Mouse (Mus musculus) liver, embryonic 13.5 days (tissue): ENCODE data around the gene Fam198b. TPM values are rescaled to one million over a fixed set of nuclear protein-coding genes. Genes with fewer than 3 reads are reported as not detected.

ENCODE experiments used
- ATAC-seq: fragments of 200-750 bp; cut with Nextera tagmentation; 2 replicates; pipeline ENCODE4 v1.8.0; 2017; ENCODE audit warnings: low read depth, mild to moderate bottlenecking, moderate number of reproducible peaks, moderate library complexity
- DNase-seq: peaks from one replicate; pipeline ENCODE4 v3.0.0; 2022
- H3K27ac ChIP-seq: fragments of 300-500 bp; sonication (generic); 2 replicates; pipeline ENCODE4 v1.5.1; 2015; ENCODE audit warnings: moderate library complexity, mild to moderate bottlenecking, inconsistent platforms
- H3K27me3 ChIP-seq: fragments of 300-500 bp; sonication (generic); 2 replicates; pipeline ENCODE4 v1.6.1; 2015; ENCODE audit warnings: mild to moderate bottlenecking, inconsistent platforms
- H3K36me3 ChIP-seq: fragments of 300-500 bp; sonication (generic); 2 replicates; pipeline ENCODE4 v1.6.1; 2015; ENCODE audit warnings: mild to moderate bottlenecking, inconsistent platforms
- H3K4me1 ChIP-seq: fragments of 300-500 bp; sonication (generic); replicated peaks from 2 replicates; pipeline ENCODE4 v1.6.1; 2015; ENCODE audit warnings: inconsistent platforms
- H3K4me2 ChIP-seq: fragments of 300-500 bp; sonication (generic); 2 replicates; pipeline ENCODE4 v1.6.1; 2015; ENCODE audit warnings: inconsistent platforms, mild to moderate bottlenecking, moderate library complexity
- H3K4me3 ChIP-seq: fragments of 300-500 bp; sonication (generic); replicated peaks from 2 replicates; pipeline ENCODE4 v1.5.1; 2015; ENCODE audit warnings: mild to moderate bottlenecking, inconsistent platforms
- H3K9ac ChIP-seq: fragments of 300-500 bp; sonication (generic); 2 replicates; pipeline ENCODE4 v1.6.1; 2015; ENCODE audit warnings: mild to moderate bottlenecking, inconsistent platforms
- H3K9me3 ChIP-seq: fragments of 300-500 bp; sonication (generic); replicated peaks from 2 replicates; pipeline ENCODE4 v1.6.1; 2016; ENCODE audit warnings: inconsistent platforms
- WGBS: fragments of 180-500 bp; shearing (Covaris S2); methylation state at CpG from one replicate; pipeline ENCODE4 v1.1.7; 2015; ENCODE audit not compliant: insufficient replicate concordance; 5-methylcytosine and 5-hydroxymethylcytosine counted together
- polyA plus RNA-seq: library from polyadenylated mRNA; unstranded; fragments of >200 nt; fragmentation: Nextera tagmentation; extraction: Ambion mirVana; gene quantifications from 2 replicates; pipeline ENCODE4 v1.2.1, GENCODE M21; 2015

Fam198b gene
- polyA plus RNA-seq, 1 experiment from 2014 or later = 2.0 TPM

DNA sequence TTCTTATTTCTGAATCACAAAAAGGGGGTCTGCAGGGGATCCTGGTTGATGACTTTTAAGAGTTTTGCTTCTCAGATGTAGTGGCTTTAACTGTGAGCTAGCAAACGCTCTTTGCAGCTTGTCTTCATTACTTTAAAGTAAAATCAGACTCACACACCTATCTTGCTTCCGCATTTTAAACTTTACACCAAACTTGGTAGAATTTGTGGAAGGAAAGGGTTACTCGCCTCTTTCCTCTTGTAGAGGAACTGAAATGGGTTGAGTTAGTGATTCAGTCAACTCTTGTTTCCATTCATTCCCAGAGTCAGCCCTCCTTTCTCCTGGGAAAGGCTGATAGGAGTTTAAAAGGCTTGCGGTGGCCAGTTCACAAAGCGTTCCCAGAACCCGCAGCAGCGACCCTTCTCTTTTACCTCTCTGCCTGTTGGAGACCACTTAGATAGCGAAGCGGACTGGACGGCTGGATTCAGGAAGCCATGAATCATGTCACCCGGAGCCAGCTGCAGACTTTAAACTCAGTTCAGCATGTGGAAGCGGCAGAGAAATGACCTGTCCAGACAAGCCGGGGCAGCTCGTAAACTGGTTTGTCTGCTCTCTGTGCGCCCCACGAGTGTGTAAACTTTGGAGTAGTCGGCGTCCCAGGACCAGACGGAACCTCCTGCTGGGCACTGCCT lies 1.5 kb downstream of the Fam198b start:
- Histone ChIP-seq H3K27me3 (peaks cover 13% of the 10 kb centered on the region), H3K9ac (peak overlapping the region; percentile 26; the same call in 1 of the 2 replicates), H3K9me3 (no peaks in the 10 kb centered on the region), H3K4me2 (peak overlapping the region; percentile 52), H3K27ac (peak overlapping the region; percentile 50), H3K4me1 (peaks cover 13% of the 10 kb centered on the region; the same call in 1 of the 2 replicates), H3K36me3 (no peaks in the 10 kb centered on the region), H3K4me3 (peak overlapping the region; percentile 41)
- 8% methylated on average over 19 of the region's 19 CpGs for WGBS
- ATAC-seq (peak; percentile 48), DNase-seq (no peak)

DNA sequence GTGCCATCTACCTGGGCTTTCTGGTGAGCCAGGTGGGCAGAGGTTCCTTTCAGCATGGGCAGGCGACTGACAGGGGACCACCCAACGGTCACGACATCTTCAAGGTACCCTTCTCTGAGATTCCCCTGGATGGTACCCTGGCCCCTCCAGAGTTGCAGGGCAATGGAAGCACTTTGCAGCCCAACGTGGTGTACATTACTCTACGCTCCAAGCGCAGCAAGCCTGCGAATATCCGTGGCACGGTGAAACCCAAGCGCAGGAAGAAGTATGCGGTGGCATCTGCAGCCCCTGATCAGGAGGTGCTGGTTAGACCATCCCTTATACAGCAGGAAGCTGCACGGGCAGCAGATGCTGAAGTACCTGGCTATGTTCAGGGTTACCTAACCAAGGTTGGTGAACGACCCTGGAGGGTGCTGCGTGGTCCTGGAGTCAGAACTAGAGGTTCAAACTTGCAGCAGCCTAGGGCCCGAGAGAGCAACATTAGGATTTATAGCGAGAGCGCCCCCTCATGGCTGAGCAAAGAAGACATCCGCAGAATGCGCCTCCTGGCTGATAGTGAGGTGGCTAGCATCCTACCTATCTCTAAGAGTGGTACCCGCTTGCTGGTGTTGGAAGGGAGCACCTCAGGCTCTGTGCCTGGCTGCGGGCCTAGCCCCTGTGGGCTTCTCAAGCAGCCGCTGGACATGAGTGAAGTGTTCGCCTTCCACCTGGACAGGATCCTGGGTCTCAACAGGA lies 2.2 kb downstream of the Fam198b start:
- peak overlapping the region; percentile 50 for H3K27ac ChIP-seq
- peak overlapping the region; percentile 41 for H3K4me3 ChIP-seq
- no peaks in the 10 kb centered on the region for H3K9me3 ChIP-seq
- 56% methylated on average over 23 of the region's 23 CpGs for WGBS
- no peaks in the 10 kb centered on the region for H3K36me3 ChIP-seq
- H3K4me2 ChIP-seq = peak overlapping the region; percentile 52
- peak; percentile 31 for ATAC-seq
- no peak for DNase-seq
- peaks cover 13% of the 10 kb centered on the region for H3K27me3 ChIP-seq
- H3K9ac ChIP-seq = peak overlapping the region; percentile 26; the same call in 1 of the 2 replicates
- H3K4me1 ChIP-seq = peaks cover 13% of the 10 kb centered on the region; the same call in 1 of the 2 replicates

DNA sequence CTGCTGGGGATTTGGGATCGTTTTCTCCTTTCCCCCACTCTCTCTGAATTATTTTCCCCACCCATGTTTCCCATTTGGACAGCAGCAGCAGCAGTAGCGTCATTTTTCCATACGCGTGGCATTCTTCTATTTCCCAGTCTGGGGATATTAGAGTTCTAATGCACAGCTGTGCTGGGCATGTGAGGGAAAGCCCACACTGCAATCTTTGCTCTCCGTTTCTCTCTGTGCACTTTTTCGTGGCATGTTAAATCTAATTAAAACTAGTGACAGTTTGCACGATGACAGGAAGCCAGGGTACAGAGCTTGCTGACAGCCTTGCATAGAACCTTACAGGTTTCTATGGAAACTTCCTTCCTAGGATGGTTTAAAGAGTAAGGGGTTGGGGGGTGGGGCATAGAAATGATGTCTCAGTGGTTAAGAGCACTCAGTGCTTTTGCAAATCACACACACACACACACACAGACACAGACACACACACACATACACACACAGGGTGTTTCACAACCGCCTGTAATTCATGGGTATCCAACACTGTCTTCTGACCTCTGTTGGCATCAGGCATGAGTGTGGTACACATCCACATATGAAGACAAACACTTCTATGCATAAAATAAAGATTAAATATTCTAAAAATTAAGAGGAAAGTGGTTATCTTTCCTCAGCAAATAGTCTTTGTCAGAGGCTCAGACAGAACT lies 3.0 kb downstream of the Fam198b start:
- H3K27ac ChIP-seq = no peak overlapping the region
- ATAC-seq (no peak), DNase-seq (no peak)
- no peaks in the 10 kb centered on the region for H3K36me3 ChIP-seq
- H3K4me1 ChIP-seq = peaks cover 13% of the 10 kb centered on the region; the same call in 1 of the 2 replicates
- no peak overlapping the region for H3K4me2 ChIP-seq
- no peaks in the 10 kb centered on the region for H3K9me3 ChIP-seq
- no peak overlapping the region for H3K4me3 ChIP-seq
- WGBS = 56% methylated on average over 8 of the region's 8 CpGs
- no peak overlapping the region for H3K9ac ChIP-seq
- peaks cover 13% of the 10 kb centered on the region for H3K27me3 ChIP-seq

DNA sequence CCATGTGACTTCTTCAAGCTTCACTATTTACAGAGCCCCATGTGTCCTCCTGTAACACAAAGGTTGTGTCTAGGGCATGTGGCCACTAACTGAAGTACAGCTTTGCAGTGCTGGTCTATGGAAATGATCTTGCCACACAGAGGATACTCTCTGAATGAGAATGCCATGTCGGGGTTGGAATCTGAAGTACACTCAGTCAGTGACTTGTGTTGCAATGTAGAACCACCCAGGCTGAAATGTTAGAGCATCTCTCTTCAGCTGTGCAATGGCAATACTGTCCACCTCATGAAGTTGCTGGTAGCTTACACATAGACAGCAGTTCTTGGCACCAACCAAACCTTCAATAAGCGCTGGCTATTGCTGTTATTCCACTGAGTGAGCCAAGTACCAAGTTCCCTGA lies 3.6 kb downstream of the Fam198b start:
- H3K4me2 ChIP-seq = no peak overlapping the region
- no peak for ATAC-seq

DNA sequence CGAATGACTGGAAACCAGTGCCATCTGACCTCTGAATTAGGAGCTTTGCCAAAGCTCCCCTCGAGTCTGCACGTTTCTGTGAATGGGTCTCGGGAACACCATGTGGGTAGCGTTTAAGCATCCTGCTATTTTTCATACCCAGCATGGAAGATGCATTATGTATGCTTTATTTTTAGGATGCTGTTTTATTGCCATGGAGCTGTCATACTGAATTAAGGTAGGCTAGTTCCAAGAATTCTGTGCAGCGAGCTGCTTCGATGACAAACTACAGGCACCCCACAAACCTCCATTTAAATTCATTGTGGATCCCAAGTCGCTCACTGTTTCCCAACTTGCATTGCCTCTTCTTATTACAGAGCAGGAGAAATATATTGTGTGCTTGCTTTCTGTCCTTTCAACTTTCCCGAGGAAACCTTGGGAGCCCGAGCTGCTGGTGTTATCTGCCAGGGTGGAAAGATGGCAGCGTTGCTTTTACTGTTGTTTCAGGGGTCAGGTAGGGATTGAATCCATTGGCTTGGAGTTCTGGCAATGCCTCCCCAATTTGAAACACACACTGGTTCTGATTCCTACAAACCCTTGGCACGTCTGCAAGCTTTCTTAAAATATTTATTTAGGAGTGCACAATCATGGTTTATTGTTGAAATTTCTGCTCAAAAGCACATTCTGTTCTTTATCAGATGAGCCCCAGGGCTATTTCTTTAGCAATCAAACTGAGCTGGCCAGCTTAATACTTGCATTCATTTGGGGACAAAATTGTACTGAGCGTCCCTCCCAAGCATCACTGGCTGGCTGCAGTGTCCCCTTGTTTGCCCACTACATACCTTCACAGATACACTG lies 13.4 kb downstream of the Fam198b start:
- 67% methylated on average over 13 of the region's 13 CpGs for WGBS
- H3K36me3 ChIP-seq = no peaks in the 10 kb centered on the region
- DNase-seq (no peak), ATAC-seq (no peak)
- no peaks in the 10 kb centered on the region for H3K4me1 ChIP-seq
- no peak overlapping the region for H3K4me3 ChIP-seq
- H3K9me3 ChIP-seq = no peaks in the 10 kb centered on the region
- H3K9ac ChIP-seq = no peak overlapping the region
- no peaks in the 10 kb centered on the region for H3K27me3 ChIP-seq
- H3K27ac ChIP-seq = no peak overlapping the region
- no peak overlapping the region for H3K4me2 ChIP-seq

More for the DNA sequence above, 3.6 kb downstream of the Fam198b start:
- H3K27me3 ChIP-seq = peaks cover 13% of the 10 kb centered on the region
- no peaks in the 10 kb centered on the region for H3K36me3 ChIP-seq
- H3K4me1 ChIP-seq = peaks cover 13% of the 10 kb centered on the region; the same call in 1 of the 2 replicates
- no peak overlapping the region for H3K4me3 ChIP-seq
- H3K27ac ChIP-seq = no peak overlapping the region
- WGBS = 57% methylated on average over 2 of the region's 2 CpGs
- H3K9me3 ChIP-seq = no peaks in the 10 kb centered on the region
- no peak overlapping the region for H3K9ac ChIP-seq
- no peak for DNase-seq

DNA sequence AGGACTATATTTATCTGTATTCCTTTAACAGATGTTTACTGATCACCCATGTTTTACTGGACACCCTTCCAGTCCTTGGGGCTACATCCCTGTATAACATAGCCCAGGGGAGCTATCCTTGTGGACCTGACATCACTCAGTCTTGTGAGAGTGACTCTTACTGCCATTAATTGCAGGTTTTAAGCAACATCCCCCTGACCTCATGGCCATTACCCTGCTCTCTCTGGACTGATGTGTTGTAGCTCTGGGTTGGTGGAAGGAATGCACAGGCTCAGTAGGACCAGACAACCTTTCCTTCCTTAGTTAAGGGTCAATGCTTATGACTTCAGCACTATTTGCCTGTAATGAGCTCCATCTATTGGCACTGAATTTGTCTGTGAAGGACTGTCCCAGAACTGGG lies 14.2 kb downstream of the Fam198b start:
- H3K9me3 ChIP-seq = no peaks in the 10 kb centered on the region
- no peak overlapping the region for H3K27ac ChIP-seq
- no peaks in the 10 kb centered on the region for H3K27me3 ChIP-seq
- H3K4me3 ChIP-seq = no peak overlapping the region
- H3K36me3 ChIP-seq = no peaks in the 10 kb centered on the region
- H3K4me2 ChIP-seq = no peak overlapping the region
- no peak overlapping the region for H3K9ac ChIP-seq
- no peaks in the 10 kb centered on the region for H3K4me1 ChIP-seq
- no peak for DNase-seq
- no peak for ATAC-seq

DNA sequence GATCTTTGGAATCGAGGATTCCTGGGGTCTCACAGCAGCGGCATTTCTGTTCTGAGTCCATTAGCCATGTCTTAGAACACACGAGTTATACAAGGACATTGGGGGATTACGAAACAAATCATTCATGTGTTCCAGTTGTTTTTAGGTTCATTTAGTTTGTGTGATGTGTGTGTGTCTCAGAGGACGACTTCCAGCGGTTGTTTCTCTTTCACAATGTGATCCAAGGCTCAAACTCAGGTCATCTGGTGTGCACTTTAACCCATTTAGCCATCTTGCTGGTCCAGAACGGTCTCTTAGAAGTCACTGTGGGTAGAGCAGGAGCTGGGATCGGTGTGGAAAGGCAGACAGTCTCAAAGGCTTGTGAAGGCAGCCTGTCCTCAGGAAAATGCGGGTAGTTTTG lies 15.6 kb downstream of the Fam198b start:
- Histone ChIP-seq H3K4me3 (no peak overlapping the region), H3K4me1 (no peaks in the 10 kb centered on the region), H3K27me3 (no peaks in the 10 kb centered on the region), H3K36me3 (no peaks in the 10 kb centered on the region), H3K9ac (no peak overlapping the region), H3K9me3 (no peaks in the 10 kb centered on the region), H3K4me2 (no peak overlapping the region), H3K27ac (no peak overlapping the region)
- ATAC-seq = no peak
- no peak for DNase-seq
- 61% methylated on average over 9 of the region's 9 CpGs for whole genome bisulfite sequencing

DNA sequence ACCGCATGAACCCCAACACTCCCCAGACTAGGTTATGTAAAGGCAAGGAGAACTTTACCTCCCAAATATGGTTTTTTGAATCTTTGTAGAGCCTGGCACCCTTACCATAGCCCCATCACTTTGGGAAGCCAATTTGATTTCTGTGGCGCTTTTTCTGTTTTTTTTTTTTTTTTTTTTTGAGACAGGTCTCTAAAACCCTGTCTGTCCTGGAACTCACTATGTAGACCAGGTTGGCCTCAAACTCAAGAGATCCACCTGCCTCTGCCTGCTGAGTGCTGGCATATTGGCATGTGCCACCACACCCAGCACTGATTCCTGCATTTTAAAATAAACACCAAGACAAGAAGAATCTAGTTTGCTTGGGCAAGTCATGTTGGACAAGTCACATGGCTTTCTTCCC lies 16.2 kb downstream of the Fam198b start:
- H3K36me3 ChIP-seq = no peaks in the 10 kb centered on the region
- H3K9me3 ChIP-seq = no peaks in the 10 kb centered on the region
- no peak overlapping the region for H3K4me2 ChIP-seq
- H3K9ac ChIP-seq = no peak overlapping the region
- DNase-seq = no peak
- no peak for ATAC-seq
- no peak overlapping the region for H3K27ac ChIP-seq
- WGBS = 77% methylated on average over 2 of the region's 2 CpGs
- no peaks in the 10 kb centered on the region for H3K4me1 ChIP-seq
- no peak overlapping the region for H3K4me3 ChIP-seq
- H3K27me3 ChIP-seq = no peaks in the 10 kb centered on the region

DNA sequence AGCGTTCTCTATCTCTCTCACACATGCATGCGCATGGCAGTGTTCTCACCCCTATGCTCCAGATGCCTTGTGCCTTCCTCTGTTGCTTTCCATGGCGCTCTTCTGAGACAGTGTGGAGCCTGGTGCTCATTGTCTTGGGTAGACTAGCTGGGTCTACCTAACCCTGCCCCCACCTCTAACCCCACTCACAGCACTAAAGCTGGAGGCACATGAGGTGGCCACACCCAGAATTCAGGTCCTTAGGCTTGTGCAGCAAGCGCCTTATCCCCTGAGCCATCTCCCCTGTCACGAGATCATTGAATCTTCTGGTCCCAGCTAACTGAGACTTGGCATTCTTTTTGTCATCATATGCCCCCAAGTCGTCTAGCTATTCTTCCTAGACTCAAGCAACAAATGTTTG lies 17.0 kb downstream of the Fam198b start:
- 56% methylated on average over 6 of the region's 6 CpGs for WGBS
- ATAC-seq (no peak), DNase-seq (no peak)
- Histone ChIP-seq H3K27ac (no peak overlapping the region), H3K9ac (no peak overlapping the region), H3K4me3 (no peak overlapping the region), H3K27me3 (no peaks in the 10 kb centered on the region), H3K9me3 (no peaks in the 10 kb centered on the region), H3K4me2 (no peak overlapping the region), H3K4me1 (no peaks in the 10 kb centered on the region; the same call in 1 of the 2 replicates), H3K36me3 (no peaks in the 10 kb centered on the region)

DNA sequence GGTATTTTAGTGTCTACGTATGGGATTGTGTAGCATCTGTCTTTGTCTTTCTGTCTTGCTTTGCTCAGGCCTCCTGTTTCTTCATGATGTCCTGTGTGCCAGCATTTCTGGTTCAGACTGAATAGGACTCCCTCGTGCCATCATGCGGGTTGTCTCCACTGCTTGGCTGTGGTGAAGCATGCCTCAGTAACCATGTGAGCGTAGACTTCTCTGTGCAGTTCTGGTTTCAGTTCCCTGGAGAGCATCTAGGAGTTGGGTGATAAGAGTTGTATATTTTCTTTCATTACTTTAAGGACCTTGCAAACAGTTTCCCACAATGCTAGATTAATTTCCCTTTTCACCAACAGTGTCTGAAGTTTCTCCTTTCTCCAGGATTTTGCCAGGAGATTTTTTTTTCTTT lies 17.4 kb downstream of the Fam198b start:
- H3K9me3 ChIP-seq = no peaks in the 10 kb centered on the region
- no peak overlapping the region for H3K9ac ChIP-seq
- H3K4me2 ChIP-seq = no peak overlapping the region
- H3K27ac ChIP-seq = no peak overlapping the region
- H3K4me1 ChIP-seq = peaks cover 4% of the 10 kb centered on the region; the same call in 1 of the 2 replicates
- no peak for ATAC-seq
- no peak overlapping the region for H3K4me3 ChIP-seq
- DNase-seq = no peak
- H3K27me3 ChIP-seq = no peaks in the 10 kb centered on the region
- WGBS = 74% methylated on average over 4 of the region's 4 CpGs
- no peaks in the 10 kb centered on the region for H3K36me3 ChIP-seq

DNA sequence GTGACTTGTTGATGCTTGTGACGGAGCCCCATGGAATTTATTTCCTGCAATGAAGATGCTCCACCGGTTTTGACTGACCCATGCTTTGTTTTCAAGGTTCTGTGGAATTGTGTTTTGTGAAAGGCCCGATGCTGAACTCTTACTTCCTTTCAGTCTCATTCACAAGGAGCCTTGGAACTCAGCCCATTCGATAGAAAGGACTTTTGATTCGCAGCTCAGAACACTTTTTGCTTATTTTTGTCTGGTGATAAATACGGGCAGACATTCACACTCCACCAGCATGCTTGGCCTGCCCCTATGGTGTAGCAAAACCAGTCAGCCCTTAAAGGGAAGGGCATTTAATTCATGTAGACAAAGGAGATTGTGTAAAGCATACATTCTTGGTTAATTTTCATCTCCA lies 19.5 kb downstream of the Fam198b start:
- no peak for ATAC-seq
- Histone ChIP-seq H3K4me1 (peaks cover 13% of the 10 kb centered on the region), H3K4me2 (no peak overlapping the region), H3K27ac (no peak overlapping the region), H3K36me3 (no peaks in the 10 kb centered on the region), H3K27me3 (no peaks in the 10 kb centered on the region), H3K9ac (no peak overlapping the region), H3K9me3 (no peaks in the 10 kb centered on the region), H3K4me3 (no peak overlapping the region)
- DNase-seq = no peak
- 60% methylated on average over 6 of the region's 6 CpGs for WGBS
